Mouse (Mus musculus) adrenal gland, adult 2 months (tissue): Measurements from ENCODE around the gene Arhgdig. TPM values are rescaled to one million over a fixed set of nuclear protein-coding genes. Genes with fewer than 3 reads are reported as not detected.
A peak's percentile ranks its signal among the peaks of the same experiment; 100 is the strongest.
"Not testable (repeated sequence)": the region's sequence is repeated elsewhere in the genome, so short reads cannot be mapped to it uniquely, and the experiment has no call there.

Experiments used
- DNase-seq: peaks from one replicate; pipeline ENCODE4 v3.0.0; 2021
- polyA plus RNA-seq: library from polyadenylated mRNA; depleted of rRNA; stranded (reverse); fragments of >200 nt; gene quantifications from 2 replicates; pipeline ENCODE4 v1.2.3, GENCODE M21; 2012; rRNA removed
- total RNA-seq, 2 experiments: library from RNA; stranded (reverse); gene quantifications; 2 replicates each; pipeline ENCODE4 v1.2.3; 2021

Arhgdig gene
- total and polyA plus RNA-seq, 3 experiments = 9.8 to 16.3 (median 11.4) TPM

DNA sequence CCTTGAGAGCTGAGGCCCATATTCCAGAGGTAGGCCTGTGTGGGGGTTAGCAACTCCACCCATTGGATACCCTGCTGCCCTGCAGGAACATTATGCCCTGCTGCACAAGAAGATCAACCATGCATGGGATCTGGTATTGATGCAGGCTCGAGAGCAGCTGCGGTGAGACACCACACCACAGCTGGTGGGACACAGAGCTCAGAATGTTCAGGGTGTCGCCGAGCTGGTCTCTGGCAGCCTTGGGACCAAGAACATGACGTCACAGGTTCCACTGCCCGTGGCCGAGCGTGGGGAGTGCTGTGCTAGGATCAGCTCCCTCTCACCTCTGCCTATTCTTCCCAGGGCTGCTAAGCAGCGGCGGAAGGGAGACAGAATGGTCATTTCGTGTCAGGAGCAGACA lies 2.8 kb downstream of the Arhgdig start:
- DNase-seq = no peak

- peak; percentile 86 for DNase-seq
Observed at GRCm38 (mm10) chr17:26203321-26203811, 4.2 kb downstream of the Arhgdig start.

GRCm38 (mm10) chr17:26202737-26203136 lies 4.8 kb downstream of the Arhgdig start, which contains the start of gene Rgs11:
Gene Rgs11, plus strand, starts transcription at chr17:26202951.
- peak; percentile 81 for DNase-seq

- DNase-seq = peak; percentile 73
Observed at GRCm38 (mm10) chr17:26201998-26202397, 5.6 kb downstream of the Arhgdig start.

DNA sequence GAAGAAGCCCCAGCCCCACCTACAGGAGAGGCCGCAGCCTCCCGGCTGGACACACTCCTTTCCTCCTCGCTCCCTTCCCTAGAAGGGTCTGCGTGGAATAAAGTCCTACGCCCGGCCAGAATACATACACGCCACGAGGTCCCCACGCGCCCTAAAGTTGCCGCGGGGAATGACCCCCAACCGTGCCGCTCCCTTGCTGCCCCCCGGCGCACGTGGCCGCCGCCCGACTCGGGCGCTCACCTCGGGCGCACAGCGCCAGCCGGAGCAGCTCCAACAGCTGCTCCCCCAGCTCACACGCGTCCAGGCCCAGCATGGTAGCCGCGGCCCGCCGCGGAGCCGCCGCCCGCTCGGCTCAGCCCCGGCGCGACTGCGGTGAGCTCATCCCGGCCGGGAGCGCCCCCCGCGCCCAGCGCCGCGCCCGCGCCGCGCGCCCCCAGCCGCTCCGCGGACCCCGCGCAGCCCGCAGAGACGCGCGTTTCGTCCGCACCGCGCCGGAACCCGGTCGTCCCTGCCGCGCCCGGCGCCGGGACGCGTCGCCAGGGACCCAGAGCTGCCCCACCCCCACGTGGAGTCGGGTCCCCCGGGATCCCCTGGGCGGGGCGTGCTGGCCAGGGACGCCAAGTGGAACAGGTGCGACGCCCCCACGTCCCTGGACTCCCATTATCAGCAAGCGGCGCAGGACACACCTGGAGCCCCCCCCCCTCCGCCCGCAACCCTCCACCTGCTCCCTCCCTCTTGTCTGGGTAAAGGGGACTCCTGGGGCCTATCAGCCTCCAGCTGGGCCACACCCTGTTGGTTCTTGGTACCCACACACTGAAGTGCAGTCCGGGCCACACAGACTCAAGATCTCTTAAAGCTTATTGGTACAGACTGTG lies 6.5 kb downstream of the Arhgdig start:
- DNase-seq = peak; percentile 54

DNA sequence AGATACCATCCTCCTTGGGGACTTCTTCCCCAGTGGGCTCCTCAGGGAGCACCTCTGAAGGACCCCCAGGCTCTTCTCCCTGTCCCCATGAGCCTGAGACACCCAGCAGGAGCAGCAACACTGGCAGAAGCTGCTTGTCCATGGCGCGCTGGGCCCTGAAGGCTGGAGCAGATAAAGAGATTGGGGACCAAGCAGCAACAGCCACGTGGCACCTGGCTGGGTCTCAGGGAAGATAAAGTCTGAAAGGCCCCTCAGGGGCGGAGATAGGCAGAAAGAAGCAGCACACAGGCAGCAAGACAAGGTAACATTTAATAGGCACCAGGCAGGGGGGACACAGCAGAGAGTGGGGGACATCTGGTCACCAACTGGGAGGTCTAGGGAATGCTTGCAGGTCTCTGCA lies 8.7 kb downstream of the Arhgdig start, which contains the start of gene Pdia2:
Gene Pdia2, minus strand, starts transcription at position 196 of the 400 bp plus-strand sequence.
- no peak for DNase-seq

GRCm38 (mm10) chr17:26192481-26193190 lies 14.9 kb downstream of the Arhgdig start:
- DNase-seq = no peak

DNA sequence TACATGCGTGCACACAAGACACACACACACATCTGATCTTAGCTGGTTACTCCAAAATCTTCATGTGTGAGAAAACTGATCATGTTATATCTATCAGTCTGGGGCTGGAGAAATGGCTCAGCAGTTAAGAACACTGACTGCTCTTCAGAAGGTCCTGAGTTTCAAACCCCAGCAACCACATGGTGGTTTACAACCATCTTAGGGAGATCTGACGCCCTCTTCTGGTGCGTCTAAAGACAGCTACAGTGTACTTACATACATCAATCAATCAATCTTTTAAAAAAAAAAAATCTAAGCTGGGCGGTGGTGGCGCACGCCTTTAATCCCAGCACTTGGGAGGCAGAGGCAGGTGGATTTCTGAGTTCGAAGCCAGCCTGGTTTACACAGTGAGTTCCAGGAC lies 16.1 kb downstream of the Arhgdig start:
- not testable (repeated sequence) for DNase-seq

GRCm38 (mm10) chr17:26188091-26188805 lies 19.3 kb downstream of the Arhgdig start:
- no peak for DNase-seq

DNA sequence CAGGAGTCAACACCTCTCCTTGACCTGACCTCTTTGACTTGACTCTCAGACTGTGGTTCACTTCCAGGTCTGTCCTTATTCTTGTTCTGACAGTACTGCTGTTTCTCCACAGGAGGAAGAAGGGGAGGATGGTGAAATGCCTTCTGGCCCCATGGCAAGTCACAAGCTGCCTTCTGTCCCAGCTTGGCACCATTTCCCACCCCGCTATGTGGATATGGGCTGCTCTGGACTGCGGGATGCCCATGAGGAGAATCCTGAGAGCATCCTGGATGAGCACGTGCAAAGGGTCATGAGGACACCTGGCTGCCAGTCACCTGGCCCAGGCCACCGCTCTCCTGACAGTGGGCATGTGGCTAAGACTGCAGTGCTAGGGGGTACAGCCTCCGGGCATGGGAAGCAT lies 20.0 kb downstream of the Arhgdig start:
- no peak for DNase-seq

- no peak for DNase-seq
Observed at GRCm38 (mm10) chr17:26181179-26181578, 26.4 kb downstream of the Arhgdig start.

DNA sequence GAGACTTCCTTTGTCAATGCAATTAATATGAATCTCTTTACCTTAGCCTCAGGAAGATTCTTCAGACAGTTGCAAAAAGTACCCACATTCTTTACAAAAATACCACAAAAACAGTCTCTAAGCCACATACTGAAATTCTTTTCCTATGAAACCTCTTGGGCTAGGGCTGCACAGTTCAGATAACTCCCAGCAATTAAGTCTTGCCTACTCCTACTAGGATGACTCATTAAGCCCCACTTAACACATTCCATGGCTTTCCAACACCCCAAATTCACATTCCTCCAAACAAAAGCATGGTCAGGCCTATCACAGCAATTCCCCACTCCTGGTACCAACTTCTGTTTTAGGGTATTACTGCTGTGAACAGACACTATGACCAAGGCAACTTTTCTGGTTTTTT lies 29.0 kb downstream of the Arhgdig start:
- no peak for DNase-seq

- not testable (repeated sequence) for DNase-seq
Observed at GRCm38 (mm10) chr17:26175248-26175647, 32.3 kb downstream of the Arhgdig start.

DNA sequence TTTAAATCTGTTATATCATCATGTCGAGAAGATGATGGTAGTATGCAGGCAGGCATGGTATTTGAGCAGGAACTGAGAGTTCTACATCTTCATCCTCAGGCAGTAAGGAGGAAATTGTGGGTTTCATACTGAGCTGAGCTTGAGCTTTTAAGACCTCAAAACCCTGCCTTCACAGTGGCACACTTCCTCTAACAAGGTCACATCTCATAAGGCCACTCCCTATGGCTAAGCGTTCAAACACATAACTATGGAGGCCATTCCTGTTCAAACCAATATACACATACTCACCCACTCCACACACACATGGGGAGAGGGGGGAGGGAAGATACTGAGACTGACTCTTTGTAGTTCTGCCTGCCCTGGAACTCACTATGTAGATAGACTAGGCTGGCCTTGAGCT lies 39.5 kb downstream of the Arhgdig start:
- DNase-seq = peak; percentile 8

GRCm38 (mm10) chr17:26162736-26163135 lies 44.9 kb downstream of the Arhgdig start:
- no peak for DNase-seq

- no peak for DNase-seq
Observed at GRCm38 (mm10) chr17:26151886-26152630, 55.5 kb downstream of the Arhgdig start.

Other genes with a start within 250 kb of the Arhgdig start
- gene Capn15, start 222.0 kb downstream of the Arhgdig start, total RNA-seq = 10 to 100 TPM; 16.3 to 18.1 TPM
- gene Capn15, start 222.0 kb downstream of the Arhgdig start, polyA plus RNA-seq = 49.0 and 51.5 TPM in 2 replicates
- gene Rab11fip3, start 138.2 kb downstream of the Arhgdig start, total RNA-seq = 10 to 100 TPM; 21.8 to 22.5 TPM
- gene Rab11fip3, start 138.2 kb downstream of the Arhgdig start, polyA plus RNA-seq = 23.8 and 30.7 TPM in 2 replicates
- 10 to 100 TPM; 24.2 to 25.2 TPM for gene Decr2, start 117.4 kb downstream of the Arhgdig start, total RNA-seq
- gene Decr2, start 117.4 kb downstream of the Arhgdig start, polyA plus RNA-seq = 8.5 and 10.2 TPM in 2 replicates
- 1 to 10 TPM; 2.5 to 5.1 TPM for gene Nme4, start 112.2 kb downstream of the Arhgdig start, total RNA-seq
- gene Nme4, start 112.2 kb downstream of the Arhgdig start, polyA plus RNA-seq = 19.4 and 23.9 TPM in 2 replicates
- gene Tmem8, start 94.5 kb downstream of the Arhgdig start, total RNA-seq = 1 to 10 TPM; 7.8 to 8.4 TPM
- 25.4 and 26.9 TPM in 2 replicates for gene Tmem8, start 94.5 kb downstream of the Arhgdig start, polyA plus RNA-seq
- 10 to 100 TPM; 77.7 to 87.8 TPM for gene Mrpl28, start 84.3 kb downstream of the Arhgdig start, total RNA-seq
- 78.6 and 81.4 TPM in 2 replicates for gene Mrpl28, start 84.3 kb downstream of the Arhgdig start, polyA plus RNA-seq
- 10 to 100 TPM; 38.5 to 39.3 TPM for gene Axin1, start 69.1 kb downstream of the Arhgdig start, total RNA-seq
- gene Axin1, start 69.1 kb downstream of the Arhgdig start, polyA plus RNA-seq = 15.1 and 17.6 TPM in 2 replicates
- gene Pdia2, start 8.7 kb downstream of the Arhgdig start, total RNA-seq = 1 to 10 TPM in 1 of 2 experiments, under 1 TPM in 1; 0.63 to 1.3 TPM
- 0.44 and 0.56 TPM in 2 replicates for gene Pdia2, start 8.7 kb downstream of the Arhgdig start, polyA plus RNA-seq
- gene Rgs11, start 4.8 kb downstream of the Arhgdig start, total RNA-seq = 10 to 100 TPM; 31.9 to 37.2 TPM
- 147 and 149 TPM in 2 replicates for gene Rgs11, start 4.8 kb downstream of the Arhgdig start, polyA plus RNA-seq
- gene Fam234a, start 36.5 kb upstream of the Arhgdig start, total RNA-seq = 100 to 1,000 TPM; 110 to 137 TPM
- 103 and 112 TPM in 2 replicates for gene Fam234a, start 36.5 kb upstream of the Arhgdig start, polyA plus RNA-seq
- 10 to 100 TPM; 44.3 to 58.6 TPM for gene Luc7l, start 45.1 kb upstream of the Arhgdig start, total RNA-seq
- 26.4 and 30.5 TPM in 2 replicates for gene Luc7l, start 45.1 kb upstream of the Arhgdig start, polyA plus RNA-seq
- 10 to 100 TPM; 31.7 to 48.5 TPM for gene Neurl1b, start 207.0 kb upstream of the Arhgdig start, total RNA-seq
- 142 and 152 TPM in 2 replicates for gene Neurl1b, start 207.0 kb upstream of the Arhgdig start, polyA plus RNA-seq